Mouse (Mus musculus): ENCODE results near the gene Babam1. TPM values are rescaled to one million over a fixed set of nuclear protein-coding genes. Genes with fewer than 3 reads are reported as not detected.

Gene Babam1
- polyA plus RNA-seq, 1 experiment from 2014 or later, result 106 TPM

DNA sequence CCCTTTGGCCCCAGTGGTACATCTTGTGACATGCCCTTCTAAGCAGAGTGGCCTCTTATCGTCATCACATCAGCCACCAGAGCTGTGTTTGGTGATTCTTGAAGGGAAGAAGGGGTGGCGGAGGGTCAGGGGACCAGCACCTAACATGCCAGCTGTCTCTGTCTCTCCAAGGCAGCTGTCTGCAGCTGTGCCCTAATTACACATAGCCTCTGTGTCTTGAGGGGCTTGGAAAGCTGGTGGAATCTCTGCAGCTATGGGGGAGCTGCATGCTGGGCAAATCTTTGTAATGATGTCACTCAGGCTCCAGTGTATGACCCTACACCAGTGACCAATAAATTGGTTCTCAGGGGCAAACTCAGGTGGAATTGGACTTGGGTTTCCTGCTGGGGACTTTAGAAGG, 56.0 kb downstream of the Babam1 start:
- no peak overlapping the region for H3K9ac ChIP-seq (ENCODE audit: low read depth, low read length)
- DNase-seq (ENCODE audit: low spot score), result no peak
- WGBS, result 82% methylated on average over 2 of the region's 2 CpGs

More for the DNA sequence above, 56.0 kb downstream of the Babam1 start:
- Histone ChIP-seq H3K4me1 (replicated peaks; ENCODE audit: control insufficient read depth, insufficient read depth, low read length) (no peaks in the 10 kb centered on the region), H3K9me3 (ENCODE audit: control insufficient read depth, low read length) (no peaks in the 10 kb centered on the region), H3K27me3 (ENCODE audit: control insufficient read depth, insufficient read depth, low read length) (no peaks in the 10 kb centered on the region), H3K4me2 (replicated peaks; ENCODE audit: low read depth, low read length) (no peak overlapping the region), H3K4me3 (ENCODE audit: low read depth, low read length) (no peak overlapping the region), H3K36me3 (ENCODE audit: control insufficient read depth, insufficient read depth, low read length) (no peaks in the 10 kb centered on the region), H3K27ac (ENCODE audit: low read depth, low read length) (no peak overlapping the region)
- ATAC-seq (ENCODE audit: low FRiP score), result no peak

Other genes with a start within 250 kb of the Babam1 start
- 16.1 and 17.4 TPM in 2 replicates for gene Myo9b, start 124.1 kb upstream of the Babam1 start, polyA plus RNA-seq (2014; fragmentation: Nextera tagmentation; extraction: Ambion mirVana)
- 56.5 and 61.7 TPM in 2 replicates for gene Haus8, start 123.9 kb upstream of the Babam1 start, polyA plus RNA-seq (2014; fragmentation: Nextera tagmentation; extraction: Ambion mirVana)
- 77.8 and 78.6 TPM in 2 replicates for gene Use1, start 30.0 kb upstream of the Babam1 start, polyA plus RNA-seq (2014; fragmentation: Nextera tagmentation; extraction: Ambion mirVana)
- gene Ocel1, start 25.6 kb upstream of the Babam1 start, polyA plus RNA-seq (2014; fragmentation: Nextera tagmentation; extraction: Ambion mirVana), result 3.0 and 3.7 TPM in 2 replicates
- 69.5 and 78.3 TPM in 2 replicates for gene Nr2f6, start 14.9 kb upstream of the Babam1 start, polyA plus RNA-seq (2014; fragmentation: Nextera tagmentation; extraction: Ambion mirVana)
- 2.9 and 3.6 TPM in 2 replicates for gene Ushbp1, start 1.1 kb upstream of the Babam1 start, polyA plus RNA-seq (2014; fragmentation: Nextera tagmentation; extraction: Ambion mirVana)
- gene Ankle1, start 9.1 kb downstream of the Babam1 start, polyA plus RNA-seq (2014; fragmentation: Nextera tagmentation; extraction: Ambion mirVana), result 14.4 and 20.8 TPM in 2 replicates
- gene Abhd8, start 66.8 kb downstream of the Babam1 start, polyA plus RNA-seq (2014; fragmentation: Nextera tagmentation; extraction: Ambion mirVana), result 38.5 and 40.0 TPM in 2 replicates
- gene Mrpl34, start 68.1 kb downstream of the Babam1 start, polyA plus RNA-seq (2014; fragmentation: Nextera tagmentation; extraction: Ambion mirVana), result 231 and 239 TPM in 2 replicates
- gene Dda1, start 72.3 kb downstream of the Babam1 start, polyA plus RNA-seq (2014; fragmentation: Nextera tagmentation; extraction: Ambion mirVana), result 143 and 155 TPM in 2 replicates
- 5.1 and 5.8 TPM in 2 replicates for gene Ano8, start 89.1 kb downstream of the Babam1 start, polyA plus RNA-seq (2014; fragmentation: Nextera tagmentation; extraction: Ambion mirVana)
- 3.7 and 3.8 TPM in 2 replicates for gene Gtpbp3, start 91.2 kb downstream of the Babam1 start, polyA plus RNA-seq (2014; fragmentation: Nextera tagmentation; extraction: Ambion mirVana)
- 35.3 and 37.2 TPM in 2 replicates for gene Plvap, start 114.9 kb downstream of the Babam1 start, polyA plus RNA-seq (2014; fragmentation: Nextera tagmentation; extraction: Ambion mirVana)
- 0.51 and 0.71 TPM in 2 replicates for gene Ccdc194, start 128.8 kb downstream of the Babam1 start, polyA plus RNA-seq (2014; fragmentation: Nextera tagmentation; extraction: Ambion mirVana)
- 2.2 and 5.7 TPM in 2 replicates for gene Bst2, start 140.6 kb downstream of the Babam1 start, polyA plus RNA-seq (2014; fragmentation: Nextera tagmentation; extraction: Ambion mirVana)
- 54.3 and 61.1 TPM in 2 replicates for gene Mvb12a, start 146.1 kb downstream of the Babam1 start, polyA plus RNA-seq (2014; fragmentation: Nextera tagmentation; extraction: Ambion mirVana)
- 0.28 and 0.47 TPM in 2 replicates for gene Tmem221, start 162.0 kb downstream of the Babam1 start, polyA plus RNA-seq (2014; fragmentation: Nextera tagmentation; extraction: Ambion mirVana)
- not detected in 2 replicates for gene Nxnl1, start 169.7 kb downstream of the Babam1 start, polyA plus RNA-seq (2014; fragmentation: Nextera tagmentation; extraction: Ambion mirVana)
- gene Slc27a1, start 172.0 kb downstream of the Babam1 start, polyA plus RNA-seq (2014; fragmentation: Nextera tagmentation; extraction: Ambion mirVana), result 13.7 and 18.2 TPM in 2 replicates
- gene Pgls, start 195.3 kb downstream of the Babam1 start, polyA plus RNA-seq (2014; fragmentation: Nextera tagmentation; extraction: Ambion mirVana), result 228 TPM in 2 replicates
- gene Fam129c, start 200.8 kb downstream of the Babam1 start, polyA plus RNA-seq (2014; fragmentation: Nextera tagmentation; extraction: Ambion mirVana), result 3.3 and 3.6 TPM in 2 replicates
- 41.3 and 42.5 TPM in 2 replicates for gene Colgalt1, start 214.1 kb downstream of the Babam1 start, polyA plus RNA-seq (2014; fragmentation: Nextera tagmentation; extraction: Ambion mirVana)

All from hindbrain, embryonic 11.5 days (tissue).